Mouse (Mus musculus): Measurements from ENCODE around the gene Tbc1d30.

GRCm38 (mm10) chr10:121239065-121239464, 112.0 kb downstream of the Tbc1d30 start:
- TF ChIP-seq EP300 (IDR thresholded peaks at IDR 0.05; ENCODE audit: low read depth) = no peak
- TF ChIP-seq CTCF (IDR thresholded peaks at IDR 0.05; ENCODE audit: low read depth) = no peak

All from liver, embryonic 14.5 days (tissue).